Mouse (Mus musculus): ENCODE measurements around the gene Neurl1a. TPM values are rescaled to one million over a fixed set of nuclear protein-coding genes. Genes with fewer than 3 reads are reported as not detected.

Gene Neurl1a
- polyA plus RNA-seq, 1 experiment: 4.6 TPM

DNA sequence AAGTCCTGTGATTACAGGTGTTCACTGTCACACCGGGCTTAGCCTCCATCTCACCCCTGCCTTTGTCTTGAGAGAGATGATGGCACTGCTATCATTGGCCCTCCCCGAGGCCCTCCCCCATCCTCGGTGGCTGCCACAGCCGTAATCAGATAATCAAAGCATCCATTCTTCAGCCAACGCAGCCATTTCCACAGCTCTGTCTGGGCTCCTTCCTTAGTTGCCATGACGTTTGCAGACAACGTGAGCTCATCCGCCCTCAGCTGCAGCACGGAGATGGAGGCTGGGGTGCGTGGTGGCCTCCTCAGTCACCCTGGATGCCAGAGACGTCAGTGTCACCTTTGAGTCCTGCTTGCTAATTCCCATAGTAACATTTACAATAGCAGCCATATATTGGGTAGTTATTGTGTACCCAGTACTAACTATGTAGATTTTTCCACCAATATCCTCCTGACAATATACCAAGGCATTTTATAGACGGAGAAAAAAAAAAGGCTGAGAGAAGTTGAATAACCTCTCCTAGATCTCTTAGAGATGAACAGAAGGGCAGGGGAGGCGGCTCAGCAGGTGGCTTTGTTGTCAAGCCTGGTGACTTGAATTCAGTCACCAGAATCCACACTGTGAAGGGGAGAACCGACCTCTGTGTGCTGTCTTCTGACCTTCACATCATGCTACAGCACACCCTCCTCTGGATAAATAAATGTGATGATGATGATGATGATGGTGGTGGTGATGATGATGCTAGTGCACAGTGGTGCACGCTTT is 8.1 kb downstream of the Neurl1a start:
- H3K4me1 ChIP-seq (ENCODE audit: control insufficient read depth, insufficient read depth, low read length): no peaks in the 10 kb centered on the region
- 73% methylated on average over 15 of the region's 15 CpGs for WGBS
- TF ChIP-seq POLR2A (IDR thresholded peaks at IDR 0.05; ENCODE audit: borderline replicate concordance, control insufficient read depth, low read depth, low read length) (no peak), CTCF (IDR thresholded peaks at IDR 0.05; ENCODE audit: control insufficient read depth, insufficient read depth, low read length) (no peak)
- no peak overlapping the region for H3K4me3 ChIP-seq (replicated peaks; ENCODE audit: control insufficient read depth, low read depth, low read length)
- no peak overlapping the region for H3K27ac ChIP-seq (ENCODE audit: control insufficient read depth, insufficient read depth, low read depth, low read length, poor library complexity)

DNA sequence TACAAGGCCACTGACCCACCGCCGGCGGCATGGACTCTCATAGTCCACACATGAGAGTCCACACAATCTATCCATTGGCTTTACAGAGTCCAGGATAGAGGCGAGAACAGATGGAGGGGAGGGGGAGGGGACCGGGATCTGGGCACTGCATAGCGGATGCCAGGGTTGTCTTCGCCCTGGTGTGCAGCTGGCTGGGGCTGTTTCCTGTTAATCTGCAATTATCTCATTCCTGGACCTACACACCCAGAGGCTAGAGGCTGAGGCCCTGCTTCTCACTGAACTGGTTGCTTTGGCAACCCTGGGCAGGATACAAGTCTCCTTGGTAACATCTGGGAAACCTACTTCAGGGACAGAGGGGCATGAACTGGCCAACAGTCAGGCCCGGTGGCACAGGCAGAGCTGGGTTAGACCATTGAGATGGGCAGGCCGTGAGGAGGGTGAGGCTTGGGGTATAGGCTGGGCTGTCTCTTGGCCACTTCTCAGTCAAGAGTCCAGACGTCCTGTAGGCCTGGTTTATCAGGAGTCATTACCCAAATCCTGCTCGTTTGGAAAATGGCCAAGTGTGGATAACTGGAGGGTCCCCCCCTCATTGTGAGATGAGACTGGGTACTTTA is 10.0 kb downstream of the Neurl1a start:
- Histone ChIP-seq H3K4me1 (ENCODE audit: control insufficient read depth, insufficient read depth, low read length) (no peaks in the 10 kb centered on the region), H3K4me3 (replicated peaks; ENCODE audit: control insufficient read depth, low read depth, low read length) (no peak overlapping the region), H3K27ac (ENCODE audit: control insufficient read depth, insufficient read depth, low read depth, low read length, poor library complexity) (no peak overlapping the region)
- TF ChIP-seq CTCF (IDR thresholded peaks at IDR 0.05; ENCODE audit: control insufficient read depth, insufficient read depth, low read length) (no peak), POLR2A (IDR thresholded peaks at IDR 0.05; ENCODE audit: borderline replicate concordance, control insufficient read depth, low read depth, low read length) (no peak)
- 74% methylated on average over 11 of the region's 11 CpGs for WGBS

- H3K27ac ChIP-seq (ENCODE audit: control insufficient read depth, insufficient read depth, low read depth, low read length, poor library complexity): no peak overlapping the region
- WGBS: 90% methylated on average over 5 of the region's 5 CpGs
- TF ChIP-seq CTCF (IDR thresholded peaks at IDR 0.05; ENCODE audit: control insufficient read depth, insufficient read depth, low read length) (no peak), POLR2A (IDR thresholded peaks at IDR 0.05; ENCODE audit: borderline replicate concordance, control insufficient read depth, low read depth, low read length) (no peak)
These were observed 13.5 kb downstream of the Neurl1a start for GRCm38 (mm10) chr19:47192158-47192557.

DNA sequence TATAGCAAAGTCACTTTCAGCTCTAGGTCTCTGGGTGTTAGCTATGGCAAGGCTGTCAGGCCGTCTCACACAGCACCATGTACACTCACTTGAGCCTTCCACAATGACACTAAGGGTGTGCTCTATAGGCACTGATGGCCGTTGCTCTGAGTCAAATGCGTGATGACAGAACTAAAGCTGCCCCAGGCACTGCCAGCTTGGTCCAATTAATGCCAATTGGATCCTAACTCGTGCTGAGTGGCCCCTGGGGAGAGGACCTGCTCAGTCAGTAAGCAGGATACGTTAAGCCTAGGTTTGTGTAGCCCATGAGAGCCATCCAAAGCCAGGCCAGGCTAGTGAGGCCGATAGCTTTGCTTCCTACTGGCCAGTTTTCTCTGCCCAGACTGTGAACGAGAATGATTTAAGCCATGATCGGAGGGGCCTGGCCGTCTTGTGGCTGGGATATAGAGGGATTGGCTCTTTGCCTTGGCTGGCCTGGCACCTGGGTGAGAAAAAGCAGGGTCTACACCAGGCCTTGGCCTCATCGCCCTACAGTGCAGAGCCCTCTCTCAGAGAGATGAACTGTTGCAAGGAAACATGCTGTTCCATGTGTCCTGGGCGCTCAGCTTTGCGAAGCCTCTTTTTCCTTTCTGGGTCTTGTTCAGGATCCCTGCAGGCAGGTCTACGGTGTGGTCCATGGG is 20.2 kb downstream of the Neurl1a start:
- no peak for TF ChIP-seq POLR2A (IDR thresholded peaks at IDR 0.05; ENCODE audit: borderline replicate concordance, control insufficient read depth, low read depth, low read length)
- TF ChIP-seq CTCF (IDR thresholded peaks at IDR 0.05; ENCODE audit: control insufficient read depth, insufficient read depth, low read length): no peak
- Histone ChIP-seq H3K4me3 (replicated peaks; ENCODE audit: control insufficient read depth, low read depth, low read length) (no peak overlapping the region), H3K4me1 (ENCODE audit: control insufficient read depth, insufficient read depth, low read length) (no peaks in the 10 kb centered on the region), H3K27ac (ENCODE audit: control insufficient read depth, insufficient read depth, low read depth, low read length, poor library complexity) (no peak overlapping the region)
- WGBS: 80% methylated on average over 13 of the region's 13 CpGs

More at GRCm38 (mm10) chr19:47192158-47192557, 13.5 kb downstream of the Neurl1a start:
- no peaks in the 10 kb centered on the region for H3K4me1 ChIP-seq (ENCODE audit: control insufficient read depth, insufficient read depth, low read length)
- H3K4me3 ChIP-seq (replicated peaks; ENCODE audit: control insufficient read depth, low read depth, low read length): no peak overlapping the region

DNA sequence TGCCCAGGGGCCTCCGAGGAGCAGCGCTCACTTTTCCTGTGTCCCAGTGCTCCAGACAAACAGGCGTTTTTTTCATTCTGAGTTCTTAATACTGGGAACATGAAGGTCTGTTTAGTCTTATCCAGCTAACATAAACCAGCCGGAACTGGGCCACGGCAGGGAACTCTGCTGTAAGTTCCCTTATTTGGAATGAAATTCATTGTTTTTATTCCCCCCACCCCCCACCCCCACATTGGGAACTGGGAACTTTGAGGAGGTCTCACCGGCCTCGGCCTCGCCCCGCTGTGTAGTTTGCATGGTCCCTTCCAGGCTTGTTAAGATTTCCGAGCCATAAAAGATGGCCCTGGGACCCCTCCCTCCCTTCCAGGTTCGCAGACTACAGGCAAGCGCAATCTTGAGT is 23.4 kb downstream of the Neurl1a start:
- TF ChIP-seq POLR2A (IDR thresholded peaks at IDR 0.05; ENCODE audit: borderline replicate concordance, control insufficient read depth, low read depth, low read length) (no peak), CTCF (IDR thresholded peaks at IDR 0.05; ENCODE audit: control insufficient read depth, insufficient read depth, low read length) (no peak)
- Histone ChIP-seq H3K4me3 (replicated peaks; ENCODE audit: control insufficient read depth, low read depth, low read length) (no peak overlapping the region), H3K4me1 (ENCODE audit: control insufficient read depth, insufficient read depth, low read length) (no peaks in the 10 kb centered on the region), H3K27ac (ENCODE audit: control insufficient read depth, insufficient read depth, low read depth, low read length, poor library complexity) (no peak overlapping the region)
- 75% methylated on average over 12 of the region's 12 CpGs for WGBS

DNA sequence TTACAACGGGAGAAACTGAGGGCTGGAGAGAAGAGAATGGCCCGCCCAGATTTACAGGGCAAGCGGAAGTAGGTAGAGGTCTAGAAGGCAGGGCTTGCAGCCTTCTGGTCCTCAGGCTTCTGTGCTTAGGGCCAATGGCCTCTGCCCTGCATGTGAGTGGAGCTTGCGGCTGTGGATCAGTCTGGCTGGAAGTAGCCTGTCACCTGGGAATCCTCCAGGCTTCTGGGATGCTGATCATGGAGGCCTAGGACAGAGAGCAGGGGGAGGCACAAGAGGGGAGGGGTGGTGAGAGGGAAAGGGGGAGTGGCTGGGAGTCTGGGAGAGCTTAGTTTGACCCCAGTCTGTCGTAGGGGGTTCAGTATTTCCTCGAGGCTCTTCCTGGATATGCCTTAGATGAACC is 23.8 kb downstream of the Neurl1a start:
- no peak overlapping the region for H3K4me3 ChIP-seq (replicated peaks; ENCODE audit: control insufficient read depth, low read depth, low read length)
- H3K27ac ChIP-seq (ENCODE audit: control insufficient read depth, insufficient read depth, low read depth, low read length, poor library complexity): no peak overlapping the region
- no peaks in the 10 kb centered on the region for H3K4me1 ChIP-seq (ENCODE audit: control insufficient read depth, insufficient read depth, low read length)
- WGBS: 73% methylated on average over 6 of the region's 6 CpGs
- TF ChIP-seq CTCF (IDR thresholded peaks at IDR 0.05; ENCODE audit: control insufficient read depth, insufficient read depth, low read length) (no peak), POLR2A (IDR thresholded peaks at IDR 0.05; ENCODE audit: borderline replicate concordance, control insufficient read depth, low read depth, low read length) (no peak)

GRCm38 (mm10) chr19:47203042-47203441 is 24.4 kb downstream of the Neurl1a start:
- WGBS: 85% methylated on average over 6 of the region's 6 CpGs
- no peak overlapping the region for H3K4me3 ChIP-seq (replicated peaks; ENCODE audit: control insufficient read depth, low read depth, low read length)
- no peak overlapping the region for H3K27ac ChIP-seq (ENCODE audit: control insufficient read depth, insufficient read depth, low read depth, low read length, poor library complexity)
- TF ChIP-seq CTCF (IDR thresholded peaks at IDR 0.05; ENCODE audit: control insufficient read depth, insufficient read depth, low read length) (no peak), POLR2A (IDR thresholded peaks at IDR 0.05; ENCODE audit: borderline replicate concordance, control insufficient read depth, low read depth, low read length) (no peak)
- no peaks in the 10 kb centered on the region for H3K4me1 ChIP-seq (ENCODE audit: control insufficient read depth, insufficient read depth, low read length)

DNA sequence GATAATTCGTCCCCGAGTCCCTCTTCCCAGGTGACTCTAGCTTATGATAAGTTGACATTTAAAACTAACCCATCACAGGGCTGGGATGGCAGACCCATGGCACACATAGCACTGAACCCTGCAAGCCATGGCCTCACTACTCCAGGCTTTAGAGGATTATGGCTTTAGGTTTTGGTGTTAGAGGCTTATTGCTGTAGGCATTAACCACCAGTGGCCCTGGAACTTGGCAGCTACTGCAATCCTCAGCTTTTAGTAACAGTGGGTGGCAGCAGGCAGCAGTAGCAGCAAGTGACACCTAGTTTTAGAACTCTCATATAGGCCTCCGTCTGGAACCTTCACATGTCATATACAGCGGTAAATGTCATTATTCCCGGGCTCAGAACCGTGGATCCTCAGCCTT is 26.0 kb downstream of the Neurl1a start:
- Histone ChIP-seq H3K4me1 (ENCODE audit: control insufficient read depth, insufficient read depth, low read length) (no peaks in the 10 kb centered on the region), H3K4me3 (replicated peaks; ENCODE audit: control insufficient read depth, low read depth, low read length) (no peak overlapping the region), H3K27ac (ENCODE audit: control insufficient read depth, insufficient read depth, low read depth, low read length, poor library complexity) (no peak overlapping the region)
- WGBS: 79% methylated on average over 6 of the region's 6 CpGs
- TF ChIP-seq POLR2A (IDR thresholded peaks at IDR 0.05; ENCODE audit: borderline replicate concordance, control insufficient read depth, low read depth, low read length) (no peak), CTCF (IDR thresholded peaks at IDR 0.05; ENCODE audit: control insufficient read depth, insufficient read depth, low read length) (no peak)

All from bone marrow, adult 2 months (tissue).